Mouse (Mus musculus): ENCODE results near the gene Vangl2. TPM values are rescaled to one million over a fixed set of nuclear protein-coding genes. Genes with fewer than 3 reads are reported as not detected.

Gene Vangl2
- total RNA-seq, 4 experiments from 2014 or later, result 4.8 to 7.7 (median 5.1) TPM

GRCm38 (mm10) chr1:172027010-172027808 is 1.0 kb downstream of the Vangl2 start:
- DNase-seq, result peak; percentile 52

GRCm38 (mm10) chr1:172026201-172026901 is 1.9 kb downstream of the Vangl2 start:
- no peak for DNase-seq

GRCm38 (mm10) chr1:172025201-172025904 is 2.9 kb downstream of the Vangl2 start:
- no peak for DNase-seq

GRCm38 (mm10) chr1:172024140-172024895 is 3.9 kb downstream of the Vangl2 start:
- no peak for DNase-seq

- DNase-seq, result no peak
These were observed 8.3 kb downstream of the Vangl2 start for GRCm38 (mm10) chr1:172019863-172020521.

GRCm38 (mm10) chr1:172019339-172019738 is 8.9 kb downstream of the Vangl2 start:
- DNase-seq, result no peak

GRCm38 (mm10) chr1:172018336-172019311 is 9.6 kb downstream of the Vangl2 start:
- DNase-seq, result no peak

GRCm38 (mm10) chr1:172017517-172018070 is 10.7 kb downstream of the Vangl2 start:
- no peak for DNase-seq

GRCm38 (mm10) chr1:172016660-172017516 is 11.4 kb downstream of the Vangl2 start:
- DNase-seq, result no peak

- DNase-seq, result no peak
These were observed 12.2 kb downstream of the Vangl2 start for GRCm38 (mm10) chr1:172016031-172016430.

- DNase-seq, result no peak
These were observed 12.8 kb downstream of the Vangl2 start for GRCm38 (mm10) chr1:172015312-172015939.

GRCm38 (mm10) chr1:172014771-172015170 is 13.5 kb downstream of the Vangl2 start:
- DNase-seq, result no peak

- DNase-seq, result peak; percentile 23
These were observed 16.2 kb downstream of the Vangl2 start for GRCm38 (mm10) chr1:172012030-172012429.

GRCm38 (mm10) chr1:172010042-172010824 is 18.0 kb downstream of the Vangl2 start:
- no peak for DNase-seq

GRCm38 (mm10) chr1:172009406-172009805 is 18.8 kb downstream of the Vangl2 start:
- no peak for DNase-seq

- no peak for DNase-seq
These were observed 19.9 kb downstream of the Vangl2 start for GRCm38 (mm10) chr1:172008351-172008750.

- DNase-seq, result no peak
These were observed 20.5 kb downstream of the Vangl2 start for GRCm38 (mm10) chr1:172007761-172008160.

- DNase-seq, result no peak
These were observed 26.6 kb downstream of the Vangl2 start for GRCm38 (mm10) chr1:172001665-172002064.

All from adrenal gland, adult 8-10 months (tissue).